Mouse (Mus musculus) neutrophil, adult 83 days (primary cell): Measurements from ENCODE around the gene Neurl4. TPM values are rescaled to one million over a fixed set of nuclear protein-coding genes. Genes with fewer than 3 reads are reported as not detected.

Experiments
- total RNA-seq, 2 experiments: library from RNA; stranded (reverse); gene quantifications; one replicate each; pipeline ENCODE4 v1.2.4; 2023

The Neurl4 gene
- total RNA-seq = 10 to 100 TPM; 20.9 to 27.6 TPM

GRCm38 (mm10) chr11:69900471-69901405, at the start of gene Neurl4, which contains the start of gene 2810408A11Rik:
TSS of gene Neurl4 (plus strand) at chr11:69901072.
TSS of gene 2810408A11Rik (minus strand) at chr11:69900987.

DNA sequence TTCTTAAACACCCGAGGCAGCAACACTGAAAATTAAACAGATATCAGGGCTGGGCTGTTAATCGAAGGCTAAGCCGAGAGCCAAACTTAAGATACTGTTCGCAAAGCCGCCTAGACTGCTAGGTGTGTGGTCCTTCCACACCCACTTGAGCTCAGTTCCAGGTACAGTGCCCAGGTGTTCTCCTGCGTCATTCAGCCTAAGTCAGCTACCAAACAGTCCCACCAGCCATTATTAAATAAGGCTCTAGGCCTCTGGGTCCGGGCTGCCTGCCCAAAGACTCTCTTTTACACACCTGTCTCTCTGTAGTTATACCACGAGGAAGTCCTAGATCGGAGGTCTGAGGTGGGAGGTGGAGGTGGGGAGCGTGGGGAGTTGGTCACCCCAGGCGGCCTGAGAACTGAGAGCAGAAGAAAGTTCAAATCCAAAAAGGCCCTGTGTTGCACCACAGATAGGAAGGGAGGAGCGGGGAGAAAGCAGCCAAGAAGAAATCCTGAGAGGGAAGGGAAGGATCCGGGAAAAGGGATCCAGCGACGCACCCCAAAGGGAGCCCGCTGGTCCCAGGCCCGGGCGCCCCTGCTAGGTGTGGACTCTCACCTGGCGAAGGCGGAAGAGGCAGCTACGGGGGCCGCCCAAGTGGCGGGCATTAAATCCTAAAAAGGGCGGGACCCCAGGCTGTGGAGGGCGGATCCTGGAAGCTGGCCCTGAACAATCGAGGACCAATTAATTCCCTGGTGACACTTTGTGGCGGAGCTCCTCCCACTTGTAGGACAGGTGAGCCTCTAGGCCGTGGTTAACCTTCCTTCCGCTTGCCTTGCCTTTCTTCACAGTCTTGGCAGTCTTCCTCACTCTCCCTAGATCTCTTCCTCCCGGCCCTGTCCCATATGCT, 42.5 kb upstream of the Neurl4 start, which contains the start of gene Tnk1:
TSS of gene Tnk1 (minus strand) at position 618 of the 886 bp plus-strand sequence.

GRCm38 (mm10) chr11:69877878-69878277, 23.0 kb upstream of the Neurl4 start, which contains the start of gene Tmem95:
TSS of gene Tmem95 (minus strand) at chr11:69878018.

GRCm38 (mm10) chr11:69880853-69881603, 19.8 kb upstream of the Neurl4 start, which contains the start of gene Kctd11:
TSS of gene Kctd11 (minus strand) at chr11:69881406.

DNA sequence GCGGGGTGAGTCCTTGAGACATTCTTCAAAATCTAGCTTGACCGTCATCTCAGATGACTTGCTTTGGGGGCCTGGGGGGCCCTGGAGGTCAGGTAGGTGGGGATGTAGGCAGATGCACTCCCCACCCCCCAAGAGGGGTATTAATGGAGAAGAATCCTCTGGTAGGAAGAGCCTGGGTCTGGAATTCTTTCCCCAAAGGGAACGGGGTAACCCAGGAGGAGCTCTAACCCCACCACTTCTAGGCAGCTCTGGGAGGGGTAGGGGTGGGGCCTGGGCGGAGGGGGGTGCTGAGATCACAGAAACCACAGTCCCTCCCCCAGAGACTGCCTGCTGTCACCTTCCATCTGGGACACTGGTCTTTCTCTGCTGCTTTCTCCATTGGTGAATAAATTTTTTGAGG, 5.6 kb upstream of the Neurl4 start, which contains the start of gene Acap1:
TSS of gene Acap1 (minus strand) at position 249 of the 400 bp plus-strand sequence.

GRCm38 (mm10) chr11:69913554-69914371, 12.9 kb downstream of the Neurl4 start, which contains the start of gene Gps2:
TSS of gene Gps2 (plus strand) at chr11:69913888.

GRCm38 (mm10) chr11:69921114-69922011, 20.5 kb downstream of the Neurl4 start, which contains the start of gene Eif5a:
TSS of gene Eif5a (minus strand) at chr11:69921958.

GRCm38 (mm10) chr11:69935137-69935879, 34.4 kb downstream of the Neurl4 start, which contains the start of gene Ybx2:
TSS of gene Ybx2 (plus strand) at chr11:69935796.

GRCm38 (mm10) chr11:69948066-69948762, 47.3 kb downstream of the Neurl4 start, which contains the start of gene Slc2a4:
TSS of gene Slc2a4 (minus strand) at chr11:69948188.

Other genes starting within 250 kb of the Neurl4 start
- under 1 TPM in 1 of 2 experiments, not detected in 1; 0.55 TPM for gene Sox15, start 245.8 kb upstream of the Neurl4 start, total RNA-seq
- gene Mpdu1, start 238.4 kb upstream of the Neurl4 start, total RNA-seq = 10 to 100 TPM; 51.6 to 54.9 TPM
- 100 to 1,000 TPM; 138 to 157 TPM for gene Cd68, start 234.9 kb upstream of the Neurl4 start, total RNA-seq
- gene Eif4a1, start 228.6 kb upstream of the Neurl4 start, total RNA-seq = 100 to 1,000 TPM; 554 to 653 TPM
- gene Senp3, start 219.0 kb upstream of the Neurl4 start, total RNA-seq = 10 to 100 TPM; 64.7 to 65.2 TPM
- 10 to 100 TPM; 15.8 to 16.0 TPM for gene Tnfsf13, start 215.3 kb upstream of the Neurl4 start, total RNA-seq
- gene Tnfsf12, start 205.2 kb upstream of the Neurl4 start, total RNA-seq = 1 to 10 TPM; 7.9 to 8.7 TPM
- 1 to 10 TPM; 4.7 to 5.5 TPM for gene Tnfsfm13, start 205.0 kb upstream of the Neurl4 start, total RNA-seq
- gene Polr2a, start 142.4 kb upstream of the Neurl4 start, total RNA-seq = 10 to 100 TPM; 82.6 to 86.1 TPM
- not detected for gene Slc35g3, start 139.1 kb upstream of the Neurl4 start, total RNA-seq
- 1 to 10 TPM; 2.4 to 3.3 TPM for gene Zbtb4, start 135.2 kb upstream of the Neurl4 start, total RNA-seq
- gene Chrnb1, start 105.1 kb upstream of the Neurl4 start, total RNA-seq = 1 to 10 TPM in 1 of 2 experiments, under 1 TPM in 1; 0.79 to 1.9 TPM
- gene Fgf11, start 99.2 kb upstream of the Neurl4 start, total RNA-seq = under 1 TPM in 1 of 2 experiments, not detected in 1; 0.18 TPM
- gene Tmem102, start 95.4 kb upstream of the Neurl4 start, total RNA-seq = not detected
- not detected for gene Gm39566, start 85.8 kb upstream of the Neurl4 start, total RNA-seq
- not detected for gene Spem2, start 82.6 kb upstream of the Neurl4 start, total RNA-seq
- gene Spem1, start 78.9 kb upstream of the Neurl4 start, total RNA-seq = not detected
- gene Nlgn2, start 63.3 kb upstream of the Neurl4 start, total RNA-seq = 1 to 10 TPM; 1.3 to 2.1 TPM
- gene Tmem256, start 62.6 kb upstream of the Neurl4 start, total RNA-seq = 100 to 1,000 TPM in 1 of 2 experiments, 10 to 100 TPM in 1; 99.2 to 106 TPM
- 10 to 100 TPM; 35.0 to 35.9 TPM for gene Plscr3, start 54.7 kb upstream of the Neurl4 start, total RNA-seq
- gene Tnk1, start 42.3 kb upstream of the Neurl4 start, total RNA-seq = not detected
- gene Tmem95, start 23.1 kb upstream of the Neurl4 start, total RNA-seq = 1 to 10 TPM in 1 of 2 experiments, under 1 TPM in 1; 0.88 to 1.2 TPM
- 1 to 10 TPM; 8.6 to 9.0 TPM for gene Kctd11, start 19.7 kb upstream of the Neurl4 start, total RNA-seq
- gene Acap1, start 5.5 kb upstream of the Neurl4 start, total RNA-seq = 100 to 1,000 TPM; 260 to 263 TPM
- 1 to 10 TPM; 3.0 to 3.2 TPM for gene 2810408A11Rik, start 85 bp upstream of the Neurl4 start, total RNA-seq
- gene Gps2, start 12.8 kb downstream of the Neurl4 start, total RNA-seq = 10 to 100 TPM; 69.0 to 84.5 TPM
- gene Eif5a, start 20.9 kb downstream of the Neurl4 start, total RNA-seq = 100 to 1,000 TPM; 482 to 501 TPM
- not detected for gene Ybx2, start 34.7 kb downstream of the Neurl4 start, total RNA-seq
- gene Slc2a4, start 47.1 kb downstream of the Neurl4 start, total RNA-seq = 1 to 10 TPM in 1 of 2 experiments, under 1 TPM in 1; 0.97 to 1.3 TPM
- not detected for gene Cldn7, start 63.7 kb downstream of the Neurl4 start, total RNA-seq
- 10 to 100 TPM; 75.0 to 80.3 TPM for gene Ctdnep1, start 80.1 kb downstream of the Neurl4 start, total RNA-seq
- gene Elp5, start 81.4 kb downstream of the Neurl4 start, total RNA-seq = 10 to 100 TPM; 24.3 to 31.0 TPM
- gene Gabarap, start 90.1 kb downstream of the Neurl4 start, total RNA-seq = 100 to 1,000 TPM; 475 to 527 TPM
- gene Phf23, start 94.7 kb downstream of the Neurl4 start, total RNA-seq = 10 to 100 TPM; 41.2 to 53.6 TPM
- gene Dvl2, start 99.5 kb downstream of the Neurl4 start, total RNA-seq = 10 to 100 TPM; 15.0 to 18.2 TPM
- gene Acadvl, start 114.3 kb downstream of the Neurl4 start, total RNA-seq = 10 to 100 TPM; 39.3 to 50.0 TPM
- gene Dlg4, start 115.9 kb downstream of the Neurl4 start, total RNA-seq = 1 to 10 TPM; 5.5 to 5.8 TPM
- not detected for gene Asgr1, start 153.0 kb downstream of the Neurl4 start, total RNA-seq
- not detected for gene Asgr2, start 191.6 kb downstream of the Neurl4 start, total RNA-seq
- gene Mgl2, start 229.3 kb downstream of the Neurl4 start, total RNA-seq = 10 to 100 TPM; 11.8 to 12.3 TPM